Mouse (Mus musculus): ENCODE data around the gene Olfr572. TPM values are rescaled to one million over a fixed set of nuclear protein-coding genes. Genes with fewer than 3 reads are reported as not detected.
A peak's percentile ranks its signal among the peaks of the same experiment; 100 is the strongest.

Gene Olfr572
- polyA plus RNA-seq (2014; fragmentation: Nextera tagmentation; extraction: Ambion mirVana) = not detected in 2 replicates

DNA sequence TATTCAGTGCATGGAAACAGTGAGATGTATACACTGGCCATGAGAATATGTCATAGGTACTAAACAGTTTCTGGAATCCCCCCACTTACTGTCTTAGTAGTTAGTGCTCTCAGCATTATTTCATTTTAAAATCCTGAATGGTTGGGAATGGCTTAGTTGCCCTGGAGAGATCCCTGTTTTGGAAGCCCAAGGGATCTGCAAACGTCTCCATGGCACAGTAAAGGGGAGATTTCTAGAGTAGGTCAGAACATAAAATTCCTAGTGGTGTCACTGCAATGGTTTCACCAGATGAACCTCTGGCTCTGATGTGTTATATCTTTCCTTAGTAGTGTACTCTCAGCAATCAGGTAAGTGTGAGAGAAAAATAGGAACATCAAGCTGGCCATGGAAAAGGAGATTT, at the start of gene Olfr572:
Olfr572 (plus strand) TSS at position 301 of the 400 bp plus-strand sequence.
- Histone ChIP-seq H3K36me3 (ENCODE audit: control insufficient read depth, insufficient read depth, low read length) (no peaks in the 10 kb centered on the region), H3K4me1 (ENCODE audit: control insufficient read depth, insufficient read depth, low read length) (no peaks in the 10 kb centered on the region), H3K27me3 (ENCODE audit: control insufficient read depth, insufficient read depth, low read length) (no peaks in the 10 kb centered on the region), H3K4me3 (ENCODE audit: low read depth, low read length) (no peak within 1 kb of the TSS), H3K27ac (ENCODE audit: low read length) (no peak within 1 kb of the TSS), H3K9me3 (ENCODE audit: control insufficient read depth, low read depth, low read length) (no peaks in the 10 kb centered on the region), H3K9ac (replicated peaks; ENCODE audit: low read depth, low read length) (no peak within 1 kb of the TSS), H3K4me2 (replicated peaks; ENCODE audit: low read depth, low read length) (no peak within 1 kb of the TSS)
- 47% methylated on average over 1 of the region's 1 CpGs for WGBS
- ATAC-seq (ENCODE audit: insufficient number of reproducible peaks, insufficient read depth, low FRiP score, low read depth) = no peak

- Histone ChIP-seq H3K27me3 (ENCODE audit: control insufficient read depth, insufficient read depth, low read length) (no peaks in the 10 kb centered on the region), H3K36me3 (ENCODE audit: control insufficient read depth, insufficient read depth, low read length) (no peaks in the 10 kb centered on the region), H3K4me2 (replicated peaks; ENCODE audit: low read depth, low read length) (no peak within 1 kb of the TSS), H3K9ac (replicated peaks; ENCODE audit: low read depth, low read length) (no peak within 1 kb of the TSS), H3K27ac (ENCODE audit: low read length) (no peak within 1 kb of the TSS), H3K4me1 (ENCODE audit: control insufficient read depth, insufficient read depth, low read length) (no peaks in the 10 kb centered on the region), H3K9me3 (ENCODE audit: control insufficient read depth, low read depth, low read length) (no peaks in the 10 kb centered on the region), H3K4me3 (ENCODE audit: low read depth, low read length) (no peak within 1 kb of the TSS)
- no peak for ATAC-seq (ENCODE audit: insufficient number of reproducible peaks, insufficient read depth, low FRiP score, low read depth)
These were observed 47.4 kb upstream of the Olfr572 start, which contains the start of gene Olfr568 for GRCm38 (mm10) chr7:102876822-102877221. TSS of gene Olfr568 (plus strand) at chr7:102877122.

DNA sequence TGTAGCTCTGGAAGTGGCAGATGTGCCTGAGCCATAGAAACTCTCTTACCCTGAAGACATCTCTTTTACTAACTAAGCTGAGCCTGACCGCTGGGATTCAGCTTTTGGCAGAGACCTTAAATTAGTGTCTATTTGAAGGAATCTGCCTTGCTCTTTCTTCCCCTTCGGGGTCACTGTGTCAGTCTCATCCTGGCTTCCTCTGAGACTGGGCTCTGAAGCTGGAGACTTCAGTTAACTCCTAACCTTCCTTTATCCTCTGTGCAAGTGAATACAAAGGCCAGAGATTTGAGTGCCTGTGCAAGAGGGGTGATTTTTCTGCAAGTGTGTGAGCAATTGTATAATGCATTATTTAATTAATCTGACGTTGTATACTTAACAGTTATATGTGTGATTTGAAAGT, 33.4 kb upstream of the Olfr572 start, which contains the start of gene Olfr569:
Olfr569 (minus strand) TSS at position 101 of the 400 bp plus-strand sequence.
- no peaks in the 10 kb centered on the region for H3K9me3 ChIP-seq (ENCODE audit: control insufficient read depth, low read depth, low read length)
- ATAC-seq (ENCODE audit: insufficient number of reproducible peaks, insufficient read depth, low FRiP score, low read depth) = no peak
- no peak within 1 kb of the TSS for H3K4me3 ChIP-seq (ENCODE audit: low read depth, low read length)
- H3K4me1 ChIP-seq (ENCODE audit: control insufficient read depth, insufficient read depth, low read length) = no peaks in the 10 kb centered on the region
- no peak within 1 kb of the TSS for H3K4me2 ChIP-seq (replicated peaks; ENCODE audit: low read depth, low read length)
- H3K27me3 ChIP-seq (ENCODE audit: control insufficient read depth, insufficient read depth, low read length) = no peaks in the 10 kb centered on the region
- no peak within 1 kb of the TSS for H3K27ac ChIP-seq (ENCODE audit: low read length)
- no peak within 1 kb of the TSS for H3K9ac ChIP-seq (replicated peaks; ENCODE audit: low read depth, low read length)
- no peaks in the 10 kb centered on the region for H3K36me3 ChIP-seq (ENCODE audit: control insufficient read depth, insufficient read depth, low read length)
- 67% methylated on average over 3 of the region's 3 CpGs for WGBS

- H3K27me3 ChIP-seq (ENCODE audit: control insufficient read depth, insufficient read depth, low read length) = no peaks in the 10 kb centered on the region
- WGBS = 18% methylated on average over 1 of the region's 1 CpGs
- no peaks in the 10 kb centered on the region for H3K4me1 ChIP-seq (ENCODE audit: control insufficient read depth, insufficient read depth, low read length)
- no peaks in the 10 kb centered on the region for H3K36me3 ChIP-seq (ENCODE audit: control insufficient read depth, insufficient read depth, low read length)
- ATAC-seq (ENCODE audit: insufficient number of reproducible peaks, insufficient read depth, low FRiP score, low read depth) = no peak
- H3K9ac ChIP-seq (replicated peaks; ENCODE audit: low read depth, low read length) = no peak overlapping the region
- H3K4me3 ChIP-seq (ENCODE audit: low read depth, low read length) = no peak overlapping the region
- H3K27ac ChIP-seq (ENCODE audit: low read length) = no peak overlapping the region
- no peak overlapping the region for H3K4me2 ChIP-seq (replicated peaks; ENCODE audit: low read depth, low read length)
- H3K9me3 ChIP-seq (ENCODE audit: control insufficient read depth, low read depth, low read length) = no peaks in the 10 kb centered on the region
These were observed 8.9 kb upstream of the Olfr572 start for GRCm38 (mm10) chr7:102915261-102915660.

DNA sequence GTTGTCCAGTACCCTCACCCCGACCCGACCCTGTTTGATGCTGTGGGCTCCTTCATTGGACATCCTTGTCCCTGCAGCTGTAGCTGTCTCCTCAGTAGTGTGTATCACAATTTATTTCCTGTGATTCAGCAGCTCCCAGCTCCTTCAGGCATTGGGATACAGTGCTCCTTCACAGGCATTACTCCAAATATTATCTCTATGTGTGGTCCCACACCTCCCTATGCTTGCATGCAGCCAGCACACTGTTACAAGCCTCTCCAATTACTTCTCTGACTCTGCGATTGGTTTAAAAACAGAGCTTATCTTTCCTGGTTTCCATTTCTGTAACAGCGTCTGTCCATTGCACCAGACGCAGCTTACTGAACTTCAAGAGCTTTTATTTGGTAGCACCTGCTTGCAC, 7.8 kb upstream of the Olfr572 start:
- H3K4me2 ChIP-seq (replicated peaks; ENCODE audit: low read depth, low read length) = no peak overlapping the region
- no peaks in the 10 kb centered on the region for H3K36me3 ChIP-seq (ENCODE audit: control insufficient read depth, insufficient read depth, low read length)
- H3K9ac ChIP-seq (replicated peaks; ENCODE audit: low read depth, low read length) = no peak overlapping the region
- no peaks in the 10 kb centered on the region for H3K4me1 ChIP-seq (ENCODE audit: control insufficient read depth, insufficient read depth, low read length)
- 49% methylated on average over 5 of the region's 5 CpGs for whole genome bisulfite sequencing
- H3K9me3 ChIP-seq (ENCODE audit: control insufficient read depth, low read depth, low read length) = no peaks in the 10 kb centered on the region
- H3K4me3 ChIP-seq (ENCODE audit: low read depth, low read length) = no peak overlapping the region
- no peaks in the 10 kb centered on the region for H3K27me3 ChIP-seq (ENCODE audit: control insufficient read depth, insufficient read depth, low read length)
- no peak for ATAC-seq (ENCODE audit: insufficient number of reproducible peaks, insufficient read depth, low FRiP score, low read depth)
- no peak overlapping the region for H3K27ac ChIP-seq (ENCODE audit: low read length)

GRCm38 (mm10) chr7:102917032-102917875, 7.0 kb upstream of the Olfr572 start, which contains the start of gene Olfr571:
TSS of gene Olfr571 (minus strand) at chr7:102917536.
- Histone ChIP-seq H3K9me3 (ENCODE audit: control insufficient read depth, low read depth, low read length) (no peaks in the 10 kb centered on the region), H3K27me3 (ENCODE audit: control insufficient read depth, insufficient read depth, low read length) (no peaks in the 10 kb centered on the region), H3K4me1 (ENCODE audit: control insufficient read depth, insufficient read depth, low read length) (no peaks in the 10 kb centered on the region), H3K9ac (replicated peaks; ENCODE audit: low read depth, low read length) (no peak within 1 kb of the TSS), H3K4me3 (ENCODE audit: low read depth, low read length) (no peak within 1 kb of the TSS), H3K36me3 (ENCODE audit: control insufficient read depth, insufficient read depth, low read length) (no peaks in the 10 kb centered on the region), H3K27ac (ENCODE audit: low read length) (no peak within 1 kb of the TSS), H3K4me2 (replicated peaks; ENCODE audit: low read depth, low read length) (no peak within 1 kb of the TSS)
- no peak for ATAC-seq (ENCODE audit: insufficient number of reproducible peaks, insufficient read depth, low FRiP score, low read depth)
- WGBS = 58% methylated on average over 4 of the region's 4 CpGs

GRCm38 (mm10) chr7:102919632-102920031, 4.6 kb upstream of the Olfr572 start:
- Histone ChIP-seq H3K4me3 (ENCODE audit: low read depth, low read length) (no peak overlapping the region), H3K4me1 (ENCODE audit: control insufficient read depth, insufficient read depth, low read length) (no peaks in the 10 kb centered on the region), H3K36me3 (ENCODE audit: control insufficient read depth, insufficient read depth, low read length) (no peaks in the 10 kb centered on the region), H3K9me3 (ENCODE audit: control insufficient read depth, low read depth, low read length) (no peaks in the 10 kb centered on the region), H3K27ac (ENCODE audit: low read length) (no peak overlapping the region), H3K27me3 (ENCODE audit: control insufficient read depth, insufficient read depth, low read length) (no peaks in the 10 kb centered on the region), H3K4me2 (replicated peaks; ENCODE audit: low read depth, low read length) (no peak overlapping the region), H3K9ac (replicated peaks; ENCODE audit: low read depth, low read length) (no peak overlapping the region)
- peak; percentile 56; the same call in 1 of the 2 replicates for ATAC-seq (ENCODE audit: insufficient number of reproducible peaks, insufficient read depth, low FRiP score, low read depth)
- WGBS = 20% methylated on average over 1 of the region's 1 CpGs

GRCm38 (mm10) chr7:102927105-102927504, 2.9 kb downstream of the Olfr572 start:
- 60% methylated on average over 3 of the region's 3 CpGs for WGBS
- no peak overlapping the region for H3K27ac ChIP-seq (ENCODE audit: low read length)
- H3K4me1 ChIP-seq (ENCODE audit: control insufficient read depth, insufficient read depth, low read length) = no peaks in the 10 kb centered on the region
- no peaks in the 10 kb centered on the region for H3K36me3 ChIP-seq (ENCODE audit: control insufficient read depth, insufficient read depth, low read length)
- H3K27me3 ChIP-seq (ENCODE audit: control insufficient read depth, insufficient read depth, low read length) = no peaks in the 10 kb centered on the region
- ATAC-seq (ENCODE audit: insufficient number of reproducible peaks, insufficient read depth, low FRiP score, low read depth) = no peak
- H3K9ac ChIP-seq (replicated peaks; ENCODE audit: low read depth, low read length) = no peak overlapping the region
- H3K4me2 ChIP-seq (replicated peaks; ENCODE audit: low read depth, low read length) = no peak overlapping the region
- H3K4me3 ChIP-seq (ENCODE audit: low read depth, low read length) = no peak overlapping the region
- no peaks in the 10 kb centered on the region for H3K9me3 ChIP-seq (ENCODE audit: control insufficient read depth, low read depth, low read length)
